Mouse (Mus musculus) neural tube, embryonic 13.5 days (tissue): Measurements from ENCODE around the gene Mbip. TPM values are rescaled to one million over a fixed set of nuclear protein-coding genes. Genes with fewer than 3 reads are reported as not detected.

Source experiments
- ATAC-seq: fragments of 200-750 bp; cut with Nextera tagmentation; 2 replicates; pipeline ENCODE4 v1.8.0; 2017; ENCODE audit warnings: low read depth, mild to moderate bottlenecking, moderate TSS enrichment, moderate library complexity
- H3K27ac ChIP-seq: fragments of 300-500 bp; sonication (generic); replicated peaks from 2 replicates; pipeline ENCODE4 v1.5.1; 2015; ENCODE audit warnings: moderate library complexity, mild to moderate bottlenecking, inconsistent platforms
- H3K27me3 ChIP-seq: fragments of 300-500 bp; sonication (generic); 2 replicates; pipeline ENCODE4 v1.6.1; 2015; ENCODE audit warnings: mild to moderate bottlenecking, inconsistent platforms
- H3K36me3 ChIP-seq: fragments of 300-500 bp; sonication (generic); 2 replicates; pipeline ENCODE4 v1.6.1; 2015; ENCODE audit warnings: mild to moderate bottlenecking, inconsistent platforms
- H3K4me1 ChIP-seq: fragments of 300-500 bp; sonication (generic); replicated peaks from 2 replicates; pipeline ENCODE4 v1.6.1; 2015; ENCODE audit warnings: inconsistent platforms
- H3K4me2 ChIP-seq: fragments of 300-500 bp; sonication (generic); 2 replicates; pipeline ENCODE4 v1.6.1; 2015; ENCODE audit warnings: inconsistent platforms, mild to moderate bottlenecking, moderate library complexity
- H3K4me3 ChIP-seq: fragments of 300-500 bp; sonication (generic); 2 replicates; pipeline ENCODE4 v1.5.1; 2015; ENCODE audit warnings: mild to moderate bottlenecking, inconsistent platforms
- H3K9ac ChIP-seq: fragments of 300-500 bp; sonication (generic); 2 replicates; pipeline ENCODE4 v1.6.1; 2015; ENCODE audit warnings: moderate library complexity, mild to moderate bottlenecking, inconsistent platforms
- H3K9me3 ChIP-seq: fragments of 300-500 bp; sonication (generic); 2 replicates; pipeline ENCODE4 v1.6.1; 2016; ENCODE audit warnings: inconsistent platforms
- WGBS: fragments of 180-500 bp; shearing (Covaris S2); methylation state at CpG from one replicate; pipeline ENCODE4 v1.1.7; 2015; 5-methylcytosine and 5-hydroxymethylcytosine counted together
- polyA plus RNA-seq: library from polyadenylated mRNA; unstranded; fragments of >200 nt; fragmentation: Nextera tagmentation; extraction: Ambion mirVana; gene quantifications from 2 replicates; pipeline ENCODE4 v1.2.1, GENCODE M21; 2015

Mbip gene
- polyA plus RNA-seq, 1 experiment from 2014 or later, result 51.6 TPM

- no peak overlapping the region for H3K4me2 ChIP-seq
- no peak overlapping the region for H3K4me3 ChIP-seq
- H3K27me3 ChIP-seq, result no peaks in the 10 kb centered on the region
- WGBS, result 85% methylated on average over 2 of the region's 2 CpGs
- no peaks in the 10 kb centered on the region for H3K4me1 ChIP-seq
- no peak overlapping the region for H3K9ac ChIP-seq
- no peak overlapping the region for H3K27ac ChIP-seq
- H3K9me3 ChIP-seq, result no peaks in the 10 kb centered on the region
- H3K36me3 ChIP-seq, result no peaks in the 10 kb centered on the region
- ATAC-seq, result no peak
Measured at GRCm38 (mm10) chr12:56284210-56284609, 61.5 kb downstream of the Mbip start.

- no peak for ATAC-seq
- Histone ChIP-seq H3K4me2 (no peak overlapping the region), H3K9me3 (no peaks in the 10 kb centered on the region), H3K36me3 (no peaks in the 10 kb centered on the region), H3K4me3 (no peak overlapping the region), H3K4me1 (no peaks in the 10 kb centered on the region), H3K27me3 (no peaks in the 10 kb centered on the region), H3K9ac (no peak overlapping the region), H3K27ac (no peak overlapping the region)
- WGBS, result 87% methylated on average over 3 of the region's 3 CpGs
Measured at GRCm38 (mm10) chr12:56281649-56282048, 64.0 kb downstream of the Mbip start.

Other genes with a start within 250 kb of the Mbip start
- gene Nkx2-1, start 191.0 kb upstream of the Mbip start, polyA plus RNA-seq, result 0.14 and 0.73 TPM in 2 replicates